Mouse (Mus musculus) intestine, embryonic 15.5 days (tissue): ENCODE measurements at regions not wholly inside any gene's neighbourhood (a gene's known extent, or its start where the extent isn't known, plus 50 kb on each side); places are given as distances from the start of the nearest gene placed in this dataset.

Source experiments
- ATAC-seq: fragments of 200-750 bp; cut with Nextera tagmentation; 2 replicates; pipeline ENCODE4 v1.8.0; 2017; ENCODE audit warnings: moderate TSS enrichment, moderate library complexity
- H3K27ac ChIP-seq: fragments of 300-500 bp; sonication (generic); 2 replicates; pipeline ENCODE4 v1.5.1; 2015; ENCODE audit warnings: mild to moderate bottlenecking, inconsistent platforms
- H3K27me3 ChIP-seq: fragments of 300-500 bp; sonication (generic); replicated peaks from 2 replicates; pipeline ENCODE4 v1.6.1; 2015; ENCODE audit warnings: inconsistent platforms
- H3K36me3 ChIP-seq: fragments of 300-500 bp; sonication (generic); 2 replicates; pipeline ENCODE4 v1.6.1; 2015; ENCODE audit warnings: inconsistent platforms
- H3K4me1 ChIP-seq: fragments of 300-500 bp; sonication (generic); replicated peaks from 2 replicates; pipeline ENCODE4 v1.6.1; 2015; ENCODE audit warnings: inconsistent platforms
- H3K4me2 ChIP-seq: fragments of 300-500 bp; sonication (generic); replicated peaks from 2 replicates; pipeline ENCODE4 v1.6.1; 2015; ENCODE audit warnings: mild to moderate bottlenecking, inconsistent platforms
- H3K4me3 ChIP-seq: fragments of 300-500 bp; sonication (generic); replicated peaks from 2 replicates; pipeline ENCODE4 v1.5.1; 2015; ENCODE audit warnings: inconsistent platforms
- H3K9ac ChIP-seq: fragments of 300-500 bp; sonication (generic); 2 replicates; pipeline ENCODE4 v1.6.1; 2015; ENCODE audit warnings: inconsistent platforms
- H3K9me3 ChIP-seq: fragments of 300-500 bp; sonication (generic); 2 replicates; pipeline ENCODE4 v1.6.1; 2016; ENCODE audit warnings: inconsistent platforms
- WGBS: fragments of 180-500 bp; shearing (Covaris S2); methylation state at CpG from one replicate; pipeline ENCODE4 v1.1.7; 2015; 5-methylcytosine and 5-hydroxymethylcytosine counted together

DNA sequence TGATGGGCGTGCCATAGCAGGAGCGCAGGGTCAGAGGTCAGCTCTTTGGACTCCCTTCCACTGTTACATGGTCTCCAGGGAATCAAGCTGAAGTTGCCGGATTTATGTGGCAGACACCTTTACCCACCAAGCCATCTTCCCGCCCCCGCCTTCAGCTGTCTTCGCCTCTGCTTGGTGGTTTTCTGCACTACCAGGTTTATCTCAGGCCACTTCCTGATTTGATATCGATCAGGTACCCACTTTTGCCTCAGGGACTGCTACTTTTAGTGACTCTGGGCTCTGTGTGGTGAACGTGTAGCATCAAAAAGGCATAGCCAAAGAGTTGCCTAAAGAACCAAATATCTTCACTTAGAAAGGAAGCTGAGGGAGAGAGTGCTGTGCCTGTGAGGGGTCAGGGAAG is 75.5 kb upstream of the Mrps10 start:
- no peak overlapping the region for H3K4me3 ChIP-seq
- H3K27me3 ChIP-seq = no peaks in the 10 kb centered on the region
- no peak overlapping the region for H3K9ac ChIP-seq
- ATAC-seq = no peak
- peaks cover 35% of the 10 kb centered on the region for H3K4me1 ChIP-seq
- H3K9me3 ChIP-seq = no peaks in the 10 kb centered on the region
- WGBS = 92% methylated on average over 8 of the region's 8 CpGs
- H3K4me2 ChIP-seq = no peak overlapping the region
- no peaks in the 10 kb centered on the region for H3K36me3 ChIP-seq
- H3K27ac ChIP-seq = peak overlapping the region; percentile 77; the same call in 1 of the 2 replicates

- H3K9me3 ChIP-seq = no peaks in the 10 kb centered on the region
- H3K27me3 ChIP-seq = no peaks in the 10 kb centered on the region
- H3K4me2 ChIP-seq = no peak overlapping the region
- WGBS = 100% methylated on average over 1 of the region's 1 CpGs
- ATAC-seq = no peak
- no peak overlapping the region for H3K27ac ChIP-seq
- no peak overlapping the region for H3K4me3 ChIP-seq
- no peak overlapping the region for H3K9ac ChIP-seq
- H3K36me3 ChIP-seq = peaks cover 12% of the 10 kb centered on the region
- peaks cover 31% of the 10 kb centered on the region for H3K4me1 ChIP-seq
Measured at GRCm38 (mm10) chr17:47291558-47291957, 77.1 kb upstream of the Mrps10 start.

GRCm38 (mm10) chr17:47285616-47286015 is 83.1 kb upstream of the Mrps10 start:
- no peaks in the 10 kb centered on the region for H3K27me3 ChIP-seq
- H3K4me3 ChIP-seq = no peak overlapping the region
- no peaks in the 10 kb centered on the region for H3K4me1 ChIP-seq
- no peak for ATAC-seq
- H3K9ac ChIP-seq = no peak overlapping the region
- H3K36me3 ChIP-seq = peaks cover 15% of the 10 kb centered on the region
- no peaks in the 10 kb centered on the region for H3K9me3 ChIP-seq
- no peak overlapping the region for H3K27ac ChIP-seq
- no peak overlapping the region for H3K4me2 ChIP-seq
- 95% methylated on average over 10 of the region's 10 CpGs for WGBS

DNA sequence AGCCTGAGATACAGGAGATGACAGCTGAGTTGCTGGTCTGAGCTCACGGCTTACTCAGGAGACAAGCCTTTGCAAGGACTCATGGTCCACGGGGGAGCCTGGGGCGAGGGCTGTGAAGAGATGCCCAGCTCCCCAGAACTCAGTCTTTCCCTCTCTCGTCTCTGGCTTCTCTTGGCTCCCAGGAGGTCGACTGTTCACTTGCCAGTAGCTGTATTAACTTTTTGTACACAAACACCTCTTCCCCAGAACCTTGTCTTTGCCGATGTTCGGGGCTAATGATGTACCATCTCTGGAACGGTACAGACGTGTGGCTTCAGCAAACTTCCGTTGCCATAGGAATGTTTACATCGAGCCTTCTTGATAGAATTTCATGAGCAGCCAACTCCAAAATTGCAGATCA is 84.5 kb upstream of the Mrps10 start:
- ATAC-seq = no peak
- peaks cover 15% of the 10 kb centered on the region for H3K36me3 ChIP-seq

DNA sequence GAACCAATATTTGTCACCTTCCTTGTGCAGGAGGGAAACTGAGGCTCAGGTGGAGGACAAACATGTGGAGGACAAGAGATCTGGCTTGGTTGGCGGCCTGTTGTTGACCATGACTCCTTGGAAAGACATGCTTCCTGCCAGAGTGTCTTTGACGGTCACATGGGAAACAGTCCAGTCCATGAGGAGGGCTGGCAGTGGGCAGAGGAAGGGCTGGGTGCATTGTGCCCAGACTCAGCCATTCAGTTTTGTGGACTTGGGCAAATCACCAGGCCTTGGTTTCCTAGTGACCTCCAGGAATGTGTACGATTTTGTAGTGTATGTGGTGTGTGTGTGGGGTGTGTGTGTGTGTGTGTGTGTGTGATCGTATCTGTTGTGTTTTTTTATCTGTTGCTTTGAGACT is 85.5 kb upstream of the Mrps10 start:
- peaks cover 15% of the 10 kb centered on the region for H3K36me3 ChIP-seq
- H3K4me3 ChIP-seq = no peak overlapping the region
- no peak overlapping the region for H3K27ac ChIP-seq
- no peaks in the 10 kb centered on the region for H3K9me3 ChIP-seq
- no peak overlapping the region for H3K9ac ChIP-seq
- H3K27me3 ChIP-seq = no peaks in the 10 kb centered on the region
- no peaks in the 10 kb centered on the region for H3K4me1 ChIP-seq
- WGBS = 92% methylated on average over 4 of the region's 4 CpGs
- no peak overlapping the region for H3K4me2 ChIP-seq
- ATAC-seq = no peak

More for the DNA sequence above, 84.5 kb upstream of the Mrps10 start:
- no peaks in the 10 kb centered on the region for H3K9me3 ChIP-seq
- no peaks in the 10 kb centered on the region for H3K27me3 ChIP-seq
- H3K4me1 ChIP-seq = no peaks in the 10 kb centered on the region
- WGBS = 59% methylated on average over 11 of the region's 11 CpGs
- H3K27ac ChIP-seq = no peak overlapping the region
- no peak overlapping the region for H3K4me2 ChIP-seq
- no peak overlapping the region for H3K9ac ChIP-seq
- no peak overlapping the region for H3K4me3 ChIP-seq

GRCm38 (mm10) chr17:47282476-47282875 is 86.2 kb upstream of the Mrps10 start:
- Histone ChIP-seq H3K36me3 (peaks cover 9% of the 10 kb centered on the region; the same call in 1 of the 2 replicates), H3K4me3 (no peak overlapping the region), H3K9me3 (no peaks in the 10 kb centered on the region), H3K4me1 (no peaks in the 10 kb centered on the region), H3K9ac (no peak overlapping the region), H3K4me2 (no peak overlapping the region), H3K27me3 (no peaks in the 10 kb centered on the region), H3K27ac (no peak overlapping the region)
- WGBS = 62% methylated on average over 3 of the region's 3 CpGs
- ATAC-seq = no peak

- no peaks in the 10 kb centered on the region for H3K36me3 ChIP-seq
- no peak for ATAC-seq
- H3K27ac ChIP-seq = no peak overlapping the region
- no peaks in the 10 kb centered on the region; the same call in 1 of the 2 replicates for H3K4me1 ChIP-seq
- no peak overlapping the region for H3K4me3 ChIP-seq
- WGBS = 85% methylated on average over 5 of the region's 5 CpGs
- no peak overlapping the region for H3K4me2 ChIP-seq
- H3K27me3 ChIP-seq = no peaks in the 10 kb centered on the region
- H3K9me3 ChIP-seq = no peaks in the 10 kb centered on the region
- H3K9ac ChIP-seq = no peak overlapping the region
Measured at GRCm38 (mm10) chr17:47277890-47278289, 90.8 kb upstream of the Mrps10 start.

DNA sequence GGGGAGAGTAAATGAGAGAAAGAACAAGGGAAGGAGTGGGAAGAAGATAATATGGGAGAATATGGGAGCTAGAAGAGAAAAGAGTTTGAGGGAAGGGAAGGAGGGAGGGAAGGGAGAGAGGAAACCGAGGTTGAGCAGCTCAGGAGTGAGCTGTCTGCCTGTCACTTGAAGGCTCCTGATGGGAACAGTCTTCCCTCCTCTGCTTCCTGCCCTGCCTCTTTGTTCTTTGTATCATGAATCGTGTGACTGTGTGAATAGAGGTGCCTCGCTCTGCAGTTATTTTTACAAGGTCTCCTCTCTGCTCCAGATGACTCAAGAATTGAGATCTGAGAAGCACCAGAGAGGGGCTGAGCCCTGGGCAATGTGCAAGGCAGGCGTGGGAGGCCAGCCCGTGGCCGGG is 92.0 kb upstream of the Mrps10 start:
- Histone ChIP-seq H3K4me2 (no peak overlapping the region), H3K27ac (no peak overlapping the region), H3K9ac (no peak overlapping the region), H3K4me1 (no peaks in the 10 kb centered on the region; the same call in 1 of the 2 replicates), H3K27me3 (no peaks in the 10 kb centered on the region), H3K36me3 (no peaks in the 10 kb centered on the region), H3K9me3 (no peaks in the 10 kb centered on the region), H3K4me3 (no peak overlapping the region)
- 74% methylated on average over 6 of the region's 6 CpGs for WGBS
- ATAC-seq = 0 out of 2 replicates have a peak, but pooled peaks have one; percentile 26

DNA sequence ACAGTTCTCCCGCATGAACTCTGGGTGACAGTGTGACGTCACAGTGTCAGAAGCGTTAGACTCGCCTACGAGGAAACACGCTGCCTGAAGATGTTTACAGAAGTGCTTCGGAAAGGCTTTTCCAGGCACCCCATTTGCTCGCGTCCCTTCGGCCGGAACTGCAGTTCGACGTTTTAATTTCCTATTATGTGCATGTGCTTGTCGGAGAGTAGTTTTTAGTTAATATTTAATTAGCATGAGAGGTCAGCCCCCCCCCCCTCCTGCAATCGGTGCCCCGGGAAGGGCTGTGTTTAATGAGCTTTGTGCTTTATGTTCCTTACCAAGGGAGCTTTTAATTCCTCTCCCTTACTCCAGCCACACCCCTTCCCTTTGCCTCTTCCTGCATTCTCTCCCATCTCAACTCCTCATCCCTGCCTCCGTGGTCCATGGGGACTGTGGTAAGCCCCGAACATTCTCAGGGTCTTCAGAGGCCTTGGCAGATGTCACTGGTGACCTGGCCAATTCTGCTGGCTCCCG is 92.8 kb upstream of the Mrps10 start:
- 66% methylated on average over 19 of the region's 19 CpGs for WGBS
- Histone ChIP-seq H3K9me3 (no peaks in the 10 kb centered on the region), H3K4me3 (no peak overlapping the region), H3K27me3 (no peaks in the 10 kb centered on the region), H3K4me2 (peak overlapping the region; percentile 26; the same call in 1 of the 2 replicates), H3K36me3 (no peaks in the 10 kb centered on the region), H3K9ac (no peak overlapping the region), H3K4me1 (no peaks in the 10 kb centered on the region; the same call in 1 of the 2 replicates), H3K27ac (peak overlapping the region; percentile 27; the same call in 1 of the 2 replicates)
- peak; percentile 88 for ATAC-seq

- WGBS = 87% methylated on average over 7 of the region's 7 CpGs
- no peak overlapping the region for H3K4me3 ChIP-seq
- H3K9me3 ChIP-seq = no peaks in the 10 kb centered on the region
- no peak overlapping the region for H3K9ac ChIP-seq
- H3K36me3 ChIP-seq = no peaks in the 10 kb centered on the region
- ATAC-seq = no peak
- H3K27ac ChIP-seq = no peak overlapping the region
- H3K27me3 ChIP-seq = no peaks in the 10 kb centered on the region
- no peak overlapping the region for H3K4me2 ChIP-seq
- H3K4me1 ChIP-seq = no peaks in the 10 kb centered on the region; the same call in 1 of the 2 replicates
Measured at GRCm38 (mm10) chr17:47273309-47273708, 95.4 kb upstream of the Mrps10 start.

GRCm38 (mm10) chr17:47271979-47272677 is 96.6 kb upstream of the Mrps10 start:
- 72% methylated on average over 7 of the region's 7 CpGs for WGBS
- peaks cover 4% of the 10 kb centered on the region; the same call in 1 of the 2 replicates for H3K36me3 ChIP-seq
- H3K9me3 ChIP-seq = no peaks in the 10 kb centered on the region
- no peaks in the 10 kb centered on the region for H3K27me3 ChIP-seq
- no peak overlapping the region for H3K4me3 ChIP-seq
- no peak for ATAC-seq
- H3K9ac ChIP-seq = no peak overlapping the region
- no peak overlapping the region for H3K4me2 ChIP-seq
- H3K27ac ChIP-seq = no peak overlapping the region
- no peaks in the 10 kb centered on the region; the same call in 1 of the 2 replicates for H3K4me1 ChIP-seq

DNA sequence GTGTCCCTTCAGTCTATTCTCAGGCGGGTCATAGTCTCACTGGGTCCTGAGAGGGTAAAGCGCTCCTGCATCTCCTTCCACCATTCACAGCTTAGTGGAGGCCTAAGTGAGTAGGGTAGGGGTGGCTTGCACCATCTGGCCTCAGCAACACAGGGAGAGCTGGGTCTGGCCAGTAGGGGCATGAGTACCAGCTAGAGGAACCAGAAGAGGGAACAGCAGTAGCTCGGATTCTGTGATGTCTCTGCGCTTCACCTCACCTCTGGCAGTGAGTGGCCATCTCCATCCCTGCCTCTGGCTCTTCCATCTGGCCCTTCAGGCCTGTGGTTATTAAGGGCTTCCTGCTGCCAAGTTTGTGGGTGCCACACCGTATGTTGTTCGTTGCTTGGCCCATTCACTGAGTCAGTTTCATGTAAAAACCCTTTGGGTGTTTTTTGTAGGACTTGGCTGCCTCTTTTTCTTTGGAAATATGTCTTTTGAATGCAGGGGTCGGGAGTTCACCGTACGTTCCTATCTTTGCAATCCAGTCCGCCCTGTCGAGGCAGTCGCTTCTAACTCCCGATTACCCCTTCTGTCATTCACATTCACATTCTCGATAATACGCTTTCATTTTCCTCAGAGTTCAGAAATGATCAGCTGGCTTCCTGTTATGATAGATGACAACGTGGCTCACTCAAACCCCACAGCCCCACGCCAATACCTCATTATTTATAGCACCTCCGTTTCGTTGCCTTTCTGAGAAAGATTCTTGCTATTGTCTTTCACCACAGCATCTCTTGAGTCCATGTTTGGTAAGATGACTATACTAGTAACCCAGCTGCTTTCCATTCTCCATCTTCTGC is 99.4 kb upstream of the Mrps10 start:
- no peak overlapping the region for H3K4me2 ChIP-seq
- peaks cover 4% of the 10 kb centered on the region; the same call in 1 of the 2 replicates for H3K36me3 ChIP-seq
- no peak for ATAC-seq
- no peak overlapping the region for H3K9ac ChIP-seq
- H3K4me1 ChIP-seq = no peaks in the 10 kb centered on the region
- H3K27ac ChIP-seq = no peak overlapping the region
- WGBS = 92% methylated on average over 19 of the region's 19 CpGs
- no peaks in the 10 kb centered on the region for H3K9me3 ChIP-seq
- H3K4me3 ChIP-seq = no peak overlapping the region
- H3K27me3 ChIP-seq = no peaks in the 10 kb centered on the region
